ENCODE assay signal across 12 mouse cellular contexts in genomic region chr17:6931625-6932024, GRCm38 (mm10). TPM values are rescaled to one million over a fixed set of nuclear protein-coding genes. Genes with fewer than 3 reads are reported as not detected.
"Had no signal": no experiment of that assay in that cellular context is flagged by ENCODE, and none has a peak within 500 bp of the region (broad histone marks: within the 10 kb centered on the region; RNA-seq: fewer than 3 reads in every experiment).

No protein-coding gene starts in this region.

RNA-seq across cellular contexts. Expression of gene Gm49721, which starts 47.1 kb away (rescaled TPM):
- total RNA-seq: heart, postnatal 10 days; heart, postnatal 14 days; heart, postnatal 25 days; heart, postnatal 36 days; heart, postnatal 4 days; hematopoietic stem cell, adult 5-6 weeks; layer of hippocampus, postnatal 25 days had no signal
- polyA plus RNA-seq: heart, embryonic 11.5 days; heart, embryonic 14.5 days; heart, embryonic 15.5 days; hindbrain, embryonic 11.5 days; kidney, embryonic 14.5 days had no signal
